Mouse (Mus musculus): ENCODE data around the gene Timm13.

Gene Timm13

DNA sequence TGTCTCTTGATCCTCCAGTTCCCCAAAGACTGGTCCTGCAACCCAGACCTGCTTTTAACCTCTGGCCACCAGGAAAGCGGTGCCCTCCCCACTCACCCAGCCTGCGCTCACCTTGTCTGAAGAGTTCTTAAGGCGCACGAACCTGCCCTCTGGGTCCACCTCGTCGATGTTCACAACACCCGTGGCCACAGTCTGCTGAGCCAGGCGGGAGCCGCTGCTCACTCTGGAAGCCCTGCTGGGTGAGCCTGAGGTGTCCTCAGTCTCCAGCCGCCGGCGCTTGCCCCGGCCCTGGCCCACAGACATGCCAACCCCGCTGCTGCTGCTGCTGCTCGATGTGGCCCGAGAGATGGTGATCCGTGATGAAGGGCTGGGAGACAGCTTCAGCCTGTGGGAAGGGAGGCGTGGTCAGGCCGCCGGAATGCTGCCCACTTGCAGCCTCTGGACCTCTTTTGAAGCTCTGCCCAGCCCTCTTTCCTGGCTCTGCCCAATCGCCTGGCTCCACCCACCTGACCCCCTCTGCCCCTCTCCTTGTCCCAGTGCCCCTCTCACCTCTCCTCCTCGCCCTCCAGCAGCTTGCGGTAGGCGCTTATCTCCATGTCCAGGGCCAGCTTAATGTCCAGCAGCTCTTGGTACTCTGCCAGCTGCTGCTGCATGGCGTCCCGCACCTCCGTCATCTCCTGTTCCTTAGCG is 3.4 kb upstream of the Timm13 start:
- no peak for DNase-seq (ENCODE audit: low spot score)

DNA sequence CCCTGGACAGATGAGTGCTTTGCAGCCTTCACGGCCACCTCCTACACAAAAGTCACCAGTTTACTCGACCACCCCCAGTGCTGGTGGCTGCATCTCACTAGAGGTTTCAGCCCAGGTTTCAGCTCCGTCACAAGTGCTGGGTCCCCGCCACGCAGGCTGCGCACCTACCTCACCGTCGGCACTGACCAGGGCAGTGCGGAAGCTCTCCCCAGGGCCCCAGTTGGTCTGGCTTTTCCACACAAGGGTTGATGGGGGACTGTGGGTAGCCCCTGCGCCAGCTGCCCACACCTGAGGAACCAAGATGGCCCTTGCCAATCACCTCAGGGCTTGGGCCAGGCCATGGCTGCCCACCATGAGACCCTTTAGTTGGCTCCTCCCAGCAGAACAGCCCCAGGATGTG is 2.5 kb upstream of the Timm13 start:
- DNase-seq (ENCODE audit: low spot score) = no peak

DNA sequence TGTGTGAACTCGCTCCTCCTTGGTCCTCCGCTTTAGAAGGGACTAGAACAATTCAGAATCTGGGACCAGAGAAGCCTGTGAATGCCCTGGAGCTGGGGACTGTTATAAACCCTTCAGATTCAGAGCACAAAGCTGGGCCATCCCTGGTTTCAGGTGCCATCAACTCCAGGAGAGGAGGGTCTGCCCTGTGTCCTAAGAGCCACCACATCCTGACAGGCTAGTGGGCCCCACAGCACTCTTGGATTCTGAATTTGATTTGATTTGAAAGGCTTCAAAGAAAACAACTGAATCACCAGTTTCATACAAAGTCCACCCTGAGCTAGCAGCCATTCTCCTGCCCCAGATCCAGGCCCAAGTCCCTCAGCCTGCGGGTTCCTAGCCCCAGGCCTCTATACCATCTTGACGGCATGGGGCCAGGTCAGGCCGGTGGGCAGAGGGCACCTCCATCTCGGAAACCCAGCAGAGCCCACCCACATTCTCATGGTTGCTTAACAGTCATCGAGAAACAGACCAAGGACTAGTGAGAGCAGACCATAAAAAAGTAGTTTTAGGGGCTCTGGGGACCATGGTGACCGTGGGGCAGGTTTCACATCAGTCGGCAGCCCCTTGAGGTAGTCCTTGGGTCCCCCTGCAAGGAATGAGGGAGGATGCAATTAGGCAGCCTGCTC is 1.6 kb upstream of the Timm13 start:
- DNase-seq (ENCODE audit: low spot score) = no peak

DNA sequence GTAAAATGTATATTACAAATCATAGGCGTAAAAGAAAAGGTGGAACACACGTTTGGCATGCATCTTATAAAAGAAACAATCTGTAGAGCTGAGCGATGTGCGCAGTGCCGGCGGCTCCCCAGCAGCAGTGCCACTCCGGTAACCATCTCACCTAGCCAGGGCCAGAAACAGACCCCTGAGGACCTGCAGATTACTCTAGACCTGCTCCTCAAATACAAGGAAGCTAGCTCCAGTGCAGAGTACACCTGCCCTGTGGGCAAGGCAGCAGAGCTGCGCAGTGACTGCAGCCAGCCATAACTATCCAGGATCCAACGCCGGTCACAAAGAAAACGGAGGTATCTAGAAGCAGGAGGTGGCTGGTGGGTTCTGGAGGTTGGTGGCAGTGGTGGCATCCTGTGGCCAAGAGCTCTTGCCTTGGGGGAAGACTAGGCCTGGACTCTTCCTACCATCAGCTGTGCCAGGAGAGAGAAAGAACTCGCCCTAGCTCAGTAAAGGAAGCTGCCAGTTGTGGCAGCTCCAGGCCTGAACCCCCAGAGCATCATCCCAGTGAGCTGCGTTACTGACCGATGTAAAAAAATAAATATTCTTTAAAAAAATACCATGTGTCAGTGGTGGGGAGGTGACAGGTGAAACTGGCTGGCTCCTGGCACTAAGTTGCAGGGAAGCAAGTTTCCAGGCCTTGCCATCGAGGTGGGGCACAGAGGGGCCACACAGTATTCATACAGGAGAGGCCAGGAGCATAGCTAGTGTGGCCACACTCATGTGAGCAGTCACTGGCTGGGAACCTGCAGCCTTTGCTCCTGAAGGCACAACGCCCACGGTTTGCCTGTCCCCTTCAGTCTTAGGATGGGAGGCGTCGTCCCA is 872 bp upstream of the Timm13 start:
- DNase-seq (ENCODE audit: low spot score) = no peak

DNA sequence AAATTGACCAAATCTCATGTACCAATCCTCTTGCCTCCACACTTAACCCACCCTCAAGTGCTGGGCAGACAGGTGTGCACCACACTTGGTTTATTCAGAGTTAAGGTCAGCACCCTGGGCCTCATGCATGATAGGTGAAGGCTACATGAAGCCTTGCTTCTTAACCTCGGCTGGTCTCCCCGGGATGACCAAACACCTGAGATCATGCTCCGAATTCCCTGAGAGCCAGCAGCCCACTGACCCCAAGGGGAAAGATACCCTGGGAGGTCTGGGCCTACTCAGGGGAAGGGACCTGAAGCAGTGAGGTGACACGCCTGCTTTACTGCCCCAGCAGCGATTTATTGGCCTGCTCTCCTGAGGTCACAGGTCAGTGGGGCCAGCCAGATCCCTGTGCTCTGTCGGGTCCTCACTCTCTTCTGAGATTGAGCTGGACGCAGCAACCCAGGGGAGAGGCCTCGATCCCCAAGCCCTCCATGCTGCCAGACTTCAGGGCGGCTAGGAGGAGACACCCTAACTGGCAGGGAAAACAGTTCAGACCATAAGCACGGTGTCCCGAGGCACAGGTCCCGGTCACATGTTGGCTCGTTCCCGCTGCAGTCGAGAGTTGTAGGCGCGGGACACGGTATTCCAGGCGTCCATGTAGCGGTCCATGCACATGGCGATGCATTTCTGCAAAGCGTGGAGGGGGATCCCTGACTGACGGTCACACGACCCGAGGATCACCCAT is 1.0 kb downstream of the Timm13 start:
- DNase-seq (ENCODE audit: low spot score) = no peak

DNA sequence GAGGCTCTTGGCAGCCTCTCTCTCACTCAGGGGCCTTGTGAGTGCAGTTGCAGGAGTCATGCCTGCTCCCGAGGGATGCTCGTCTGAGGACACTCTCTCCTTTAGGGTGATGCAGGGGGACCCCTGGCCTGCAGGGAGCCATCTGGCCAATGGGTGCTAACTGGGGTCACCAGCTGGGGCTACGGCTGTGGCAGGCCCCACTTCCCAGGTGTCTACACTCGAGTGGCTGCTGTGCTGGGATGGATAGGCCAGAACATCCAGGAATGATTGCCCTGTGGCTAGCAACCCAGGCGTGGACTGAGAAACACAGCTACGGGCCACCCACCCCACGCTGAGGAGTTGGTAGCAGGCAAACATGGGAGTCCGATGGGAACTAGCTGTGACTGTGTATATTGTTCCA is 1.7 kb downstream of the Timm13 start:
- no peak for DNase-seq (ENCODE audit: low spot score)

DNA sequence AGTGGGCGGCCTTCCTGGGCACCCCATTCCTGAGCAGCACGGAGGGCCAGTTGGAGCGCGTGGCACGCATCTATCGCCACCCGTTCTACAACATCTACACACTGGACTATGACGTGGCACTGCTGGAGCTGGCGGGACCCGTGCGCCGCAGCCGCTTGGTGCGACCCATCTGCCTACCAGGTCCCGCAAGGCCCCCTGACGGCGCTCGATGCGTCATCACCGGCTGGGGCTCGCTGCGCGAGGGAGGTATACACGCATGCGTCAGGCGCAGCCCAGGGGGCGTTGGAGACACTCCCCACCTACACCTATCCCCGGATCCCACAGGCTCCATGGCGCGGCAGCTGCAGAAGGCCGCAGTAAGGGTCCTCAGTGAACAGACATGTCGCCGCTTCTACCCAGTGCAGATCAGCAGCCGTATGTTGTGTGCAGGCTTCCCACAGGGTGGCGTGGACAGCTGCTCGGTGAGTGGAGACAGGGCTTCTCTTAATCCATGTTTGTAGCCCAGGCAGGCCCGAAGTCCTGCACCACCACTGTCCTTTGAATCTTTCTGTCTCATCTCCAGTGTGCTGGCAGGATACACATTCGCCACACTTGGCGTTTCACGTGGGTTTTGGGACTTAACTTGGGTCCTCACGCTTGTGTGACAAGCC is 2.8 kb downstream of the Timm13 start:
- no peak for DNase-seq (ENCODE audit: low spot score)

DNA sequence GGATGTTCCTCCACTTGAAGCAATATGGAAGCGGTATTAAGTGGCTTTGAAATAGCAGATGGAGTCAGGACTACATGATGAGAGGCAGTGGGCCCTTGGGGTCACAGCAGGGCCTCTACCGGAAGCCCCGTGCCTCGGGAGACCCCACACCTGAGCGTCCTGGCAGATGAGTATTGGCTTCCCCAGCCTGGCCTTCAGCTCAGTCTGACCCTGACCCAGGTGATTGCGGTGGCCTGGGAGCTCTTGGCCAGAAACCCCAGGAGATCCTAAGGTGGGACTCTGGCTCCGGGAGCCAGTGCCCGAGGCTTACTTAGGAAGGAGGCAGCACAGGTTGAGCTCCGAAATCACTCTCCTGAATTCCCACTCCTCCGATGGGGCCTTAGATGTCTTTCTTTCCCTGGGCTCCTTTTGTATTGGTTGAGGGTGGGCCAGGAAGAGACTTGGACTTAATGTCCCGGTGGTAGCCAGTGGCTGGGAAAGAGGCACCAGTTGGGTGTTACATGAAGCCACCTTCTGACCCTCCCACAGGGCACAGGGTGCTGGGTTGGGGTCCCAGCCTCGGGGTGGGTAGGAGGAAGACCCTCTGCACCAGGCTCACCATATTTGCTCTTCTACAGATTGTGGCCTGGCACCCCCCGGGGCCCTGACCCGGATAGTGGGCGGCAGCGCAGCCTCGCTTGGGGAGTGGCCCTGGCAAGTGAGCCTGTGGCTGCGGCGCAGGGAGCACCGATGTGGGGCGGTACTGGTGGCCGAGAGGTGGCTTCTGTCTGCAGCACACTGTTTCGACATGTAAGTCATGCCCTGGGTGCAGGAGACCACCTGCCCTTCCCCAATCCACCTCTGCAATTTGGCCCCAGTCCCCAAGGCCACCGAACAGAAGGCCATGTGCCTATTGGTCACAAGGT is 3.9 kb downstream of the Timm13 start:
- no peak for DNase-seq (ENCODE audit: low spot score)

DNA sequence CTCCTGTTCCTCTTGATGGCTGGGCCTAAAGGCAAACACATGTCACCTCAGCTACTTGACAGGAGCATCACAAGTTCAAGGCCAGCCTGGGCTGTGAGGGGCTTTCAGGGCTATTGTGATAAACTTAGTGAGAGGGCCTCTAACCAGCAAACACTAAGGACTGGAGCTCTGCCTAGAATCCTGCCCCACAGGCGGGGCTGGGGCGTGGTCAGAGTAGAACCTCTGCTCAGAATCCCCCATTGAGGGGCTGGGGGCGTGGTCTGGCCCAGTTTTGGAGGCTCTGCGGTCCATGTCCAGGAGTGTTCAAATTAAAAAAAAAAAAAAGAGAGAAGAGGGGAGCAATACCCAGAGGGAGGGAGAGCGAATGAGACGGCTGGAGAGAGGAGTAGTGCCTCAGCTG is 5.1 kb downstream of the Timm13 start:
- no peak for DNase-seq (ENCODE audit: low spot score)

DNA sequence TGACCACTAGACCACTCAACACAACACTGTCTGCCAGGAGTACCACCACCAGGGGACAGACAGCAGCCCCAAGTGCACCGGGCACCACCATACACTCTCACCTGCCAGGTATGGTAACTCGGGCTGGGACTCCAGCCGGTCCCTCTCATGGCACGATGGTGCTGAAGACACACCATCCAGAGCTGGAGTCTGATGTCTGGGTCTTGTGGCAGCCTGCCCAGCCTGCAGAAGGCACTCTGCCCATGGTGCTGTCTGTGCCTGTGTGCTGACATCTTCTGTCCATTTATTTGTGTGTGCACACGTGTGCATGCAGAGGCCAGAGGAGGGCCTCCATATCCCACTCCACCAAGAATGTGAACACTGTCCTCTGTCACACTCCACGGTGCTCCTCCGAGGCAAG is 5.7 kb downstream of the Timm13 start:
- no peak for DNase-seq (ENCODE audit: low spot score)

DNA sequence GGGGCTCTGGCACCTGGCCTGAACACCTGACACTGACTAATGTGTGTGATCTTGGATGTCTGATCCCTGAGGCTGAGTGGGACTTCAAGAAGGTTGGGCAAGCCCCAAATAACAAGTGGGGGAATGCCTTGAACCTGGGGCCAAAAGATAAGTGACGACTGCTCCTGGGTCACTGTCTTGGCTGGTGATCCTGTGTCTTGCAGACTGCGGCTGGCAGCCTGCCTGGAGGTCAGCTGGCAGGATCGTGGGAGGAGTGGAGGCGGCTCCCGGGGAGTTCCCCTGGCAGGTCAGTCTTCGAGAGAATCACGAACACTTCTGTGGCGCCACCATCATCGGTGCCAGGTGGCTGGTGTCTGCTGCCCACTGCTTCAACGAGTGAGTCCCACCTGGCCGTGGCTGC is 13.6 kb downstream of the Timm13 start:
- DNase-seq (ENCODE audit: low spot score) = peak; percentile 67

DNA sequence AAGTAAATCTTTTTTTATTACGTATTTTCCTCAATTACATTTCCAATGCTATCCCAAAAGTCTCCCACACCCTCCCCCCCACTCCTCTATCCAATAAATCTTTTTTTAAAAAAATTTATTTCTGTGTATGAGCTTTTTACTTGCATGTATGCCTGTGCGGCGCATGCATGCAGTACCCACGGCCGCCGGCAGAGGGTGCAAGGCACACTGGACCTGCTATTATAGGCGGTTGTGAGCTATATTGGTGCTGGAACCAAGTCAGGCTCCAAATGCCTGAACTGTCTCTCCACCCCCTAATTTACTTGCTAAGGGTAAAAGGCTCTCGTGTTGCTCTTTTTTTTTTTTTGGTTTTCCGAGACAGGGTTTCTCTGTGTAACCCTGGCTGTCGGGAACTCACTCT is 19.5 kb downstream of the Timm13 start:
- peak; percentile 65 for DNase-seq (ENCODE audit: low spot score)

DNA sequence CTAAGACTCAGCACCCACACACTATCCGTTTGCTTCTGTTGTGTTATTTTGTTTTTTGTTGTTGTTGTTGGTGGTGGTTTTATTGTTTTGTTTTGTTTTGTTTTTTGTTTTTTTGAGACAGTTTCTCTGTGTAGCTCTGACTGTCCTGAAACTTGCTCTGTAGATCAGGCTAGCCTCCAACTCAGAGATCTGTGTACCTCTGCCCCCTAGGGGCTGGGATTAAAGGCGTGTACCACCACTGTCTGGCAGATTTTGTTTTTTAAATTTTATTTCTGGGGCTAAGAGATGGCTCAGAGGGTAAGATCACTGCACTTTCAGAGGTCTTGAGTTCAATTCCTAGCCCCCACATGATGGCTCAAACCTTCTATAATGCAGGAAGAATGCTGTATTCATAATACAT is 19.9 kb downstream of the Timm13 start:
- DNase-seq (ENCODE audit: low spot score) = no peak

DNA sequence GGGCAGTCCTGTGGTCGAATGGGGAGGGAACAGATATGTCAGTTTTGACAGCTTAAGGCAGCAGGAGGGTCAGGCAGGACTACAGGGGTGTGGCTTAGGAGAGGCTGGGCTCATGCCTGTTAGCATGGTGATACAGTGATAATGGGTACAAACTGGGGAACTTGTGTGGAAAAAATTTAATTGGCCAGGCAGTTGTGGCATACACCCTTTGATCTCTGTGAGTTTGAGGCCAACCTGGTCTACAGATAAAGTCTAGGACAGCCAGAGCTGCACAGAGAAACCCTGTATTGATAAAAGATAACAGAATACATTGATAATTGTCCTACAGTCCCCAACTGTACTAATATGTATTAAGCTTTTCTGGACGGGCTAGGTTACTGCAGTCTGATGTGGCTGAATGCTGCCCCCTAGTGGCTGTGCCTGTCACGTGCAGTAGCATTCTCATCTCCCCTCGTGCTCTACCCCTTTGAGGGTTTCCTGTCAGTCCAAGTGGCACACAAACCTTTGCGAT is 20.6 kb downstream of the Timm13 start:
- DNase-seq (ENCODE audit: low spot score) = peak; percentile 54

DNA sequence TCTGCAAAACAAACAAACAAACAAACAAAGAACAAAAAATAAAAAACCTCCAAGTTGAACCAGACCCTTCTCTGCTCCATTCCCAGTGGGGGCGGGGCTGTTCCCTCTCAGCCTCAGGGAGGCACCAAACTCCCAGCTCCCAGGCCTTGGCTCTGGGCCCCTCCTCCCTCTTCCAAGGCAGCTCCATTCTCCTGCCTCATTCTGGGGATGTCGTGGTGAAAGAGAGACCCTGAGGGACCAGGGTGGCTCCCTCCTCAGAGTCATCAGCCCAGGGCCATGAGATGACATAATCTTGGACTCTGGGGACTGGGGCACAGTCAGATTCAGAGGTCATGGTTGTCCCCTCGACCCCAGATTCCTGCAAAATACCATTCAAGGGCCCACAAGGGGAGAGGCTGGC is 24.2 kb downstream of the Timm13 start:
- no peak for DNase-seq (ENCODE audit: low spot score)

DNA sequence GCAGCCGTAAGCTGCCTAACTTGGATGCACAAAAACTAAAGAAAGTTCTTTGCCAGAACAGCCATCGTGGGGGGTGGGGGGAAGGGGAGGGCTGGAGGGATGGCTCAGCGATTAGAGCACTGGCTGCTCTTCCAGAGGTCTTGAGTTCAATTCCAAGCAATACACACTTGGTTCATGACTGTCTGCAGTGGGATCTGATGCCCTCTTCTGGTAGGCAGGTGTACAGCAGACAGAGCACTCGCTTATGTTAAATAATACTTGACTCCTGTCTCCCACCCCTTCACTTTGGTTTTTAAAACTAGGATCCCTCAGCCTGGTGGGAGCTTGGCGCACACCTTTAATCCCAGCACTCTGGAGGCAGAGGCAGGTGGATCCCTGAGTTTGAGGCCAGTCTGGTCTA is 24.7 kb downstream of the Timm13 start:
- peak; percentile 42 for DNase-seq (ENCODE audit: low spot score)

DNA sequence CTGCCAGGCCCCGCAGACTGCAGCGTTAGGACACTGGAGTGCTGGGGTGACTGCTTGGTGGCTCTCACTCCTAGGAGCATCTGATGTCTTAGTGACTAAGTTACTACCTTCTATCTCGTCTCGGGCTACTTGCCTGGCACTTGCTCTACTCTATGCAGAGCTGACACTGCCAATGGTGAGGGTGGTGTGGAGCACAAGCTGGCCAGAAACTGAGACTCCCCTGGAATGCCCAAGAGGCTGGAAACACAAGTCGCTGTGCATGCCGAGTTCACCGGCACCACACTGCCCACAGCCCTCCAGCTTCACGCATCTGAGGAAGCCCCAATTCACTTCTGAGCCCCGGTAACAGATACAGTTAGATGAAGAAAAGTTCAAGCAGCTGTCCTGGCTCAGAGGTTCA is 26.7 kb downstream of the Timm13 start:
- no peak for DNase-seq (ENCODE audit: low spot score)

DNA sequence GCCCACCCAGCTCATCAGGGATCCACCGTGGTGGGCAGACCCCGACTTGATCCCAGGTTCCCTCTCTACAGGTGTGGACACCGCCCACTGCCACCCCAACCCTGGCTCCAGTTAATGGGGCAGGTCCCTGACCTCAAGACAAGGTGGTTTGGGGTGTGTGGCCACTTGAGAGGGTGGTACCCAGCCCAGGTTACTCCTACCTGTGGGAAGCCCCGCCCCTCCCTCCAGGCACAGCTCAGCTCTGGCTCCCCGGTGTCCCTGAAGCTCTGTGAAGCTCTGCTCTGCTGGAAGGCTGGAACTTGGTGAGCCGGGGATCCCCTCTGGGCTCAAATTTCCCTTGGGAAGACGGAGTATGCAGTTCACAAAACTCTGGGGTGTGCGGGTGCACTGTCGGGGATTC is 29.2 kb downstream of the Timm13 start, which contains the start of gene Tmprss9:
Tmprss9 (plus strand) TSS at position 268 of the 400 bp plus-strand sequence.
- no peak for DNase-seq (ENCODE audit: low spot score)

DNA sequence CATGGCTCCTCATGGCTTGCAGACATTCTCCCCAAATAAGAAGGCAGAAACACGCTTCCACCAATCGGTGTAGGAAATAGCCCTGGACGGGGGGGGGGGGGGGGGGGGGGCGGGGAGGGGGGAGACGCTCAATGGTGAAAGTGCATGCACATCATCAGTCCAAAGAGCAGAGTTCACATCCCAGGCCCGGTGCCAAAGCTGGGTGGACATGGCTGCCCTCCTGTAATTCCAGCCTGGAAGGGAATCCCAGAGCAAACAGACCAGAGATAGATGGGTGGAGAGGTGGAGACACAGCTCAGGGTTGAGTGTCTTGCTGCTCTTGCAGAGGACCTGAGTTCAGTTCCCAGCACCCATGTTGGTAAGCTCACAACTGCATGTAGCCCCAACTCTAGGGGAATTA is 29.8 kb downstream of the Timm13 start:
- DNase-seq (ENCODE audit: low spot score) = no peak

DNA sequence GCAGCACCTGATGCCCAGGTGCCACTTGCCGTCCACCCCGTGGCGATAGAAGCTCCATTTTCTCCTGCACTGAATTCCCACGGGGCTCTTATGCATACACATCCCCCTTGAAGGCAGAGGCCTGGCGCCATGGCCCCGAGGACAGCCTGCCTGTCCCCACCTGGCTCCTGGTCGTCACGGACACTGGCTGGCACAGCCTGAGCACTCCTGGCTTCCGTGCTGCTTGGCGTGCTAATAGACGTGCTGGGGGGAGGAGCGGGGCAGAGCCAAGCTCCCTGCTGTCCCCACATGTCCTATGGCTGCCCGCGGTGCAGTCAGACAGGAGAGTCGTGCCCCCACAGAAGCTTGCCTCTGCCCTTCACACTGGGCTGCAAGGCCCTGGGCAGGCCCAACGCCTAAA is 36.3 kb downstream of the Timm13 start:
- DNase-seq (ENCODE audit: low spot score) = no peak

DNA sequence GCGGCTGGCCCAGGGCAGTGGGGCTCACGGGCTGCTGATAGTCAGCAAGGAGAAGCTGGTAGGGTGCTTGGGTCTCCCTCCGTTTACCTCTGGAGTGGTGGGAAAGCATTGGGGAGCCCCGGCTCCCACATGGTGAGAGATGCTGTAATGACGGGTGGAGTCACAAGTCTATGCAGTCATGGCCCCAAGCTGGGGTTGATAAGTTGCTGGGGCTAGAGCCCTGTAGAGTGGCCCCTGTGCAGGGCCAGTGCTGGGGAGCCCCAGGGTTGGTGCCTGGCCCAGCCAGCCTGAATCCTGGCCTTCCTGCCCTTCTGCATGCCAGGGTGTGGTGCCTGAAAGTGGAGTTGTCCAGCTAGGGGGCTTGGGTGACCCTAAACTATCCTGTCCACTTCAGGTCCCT is 38.5 kb downstream of the Timm13 start:
- no peak for DNase-seq (ENCODE audit: low spot score)
